Mouse (Mus musculus) activated CD4-positive, CD25-positive, alpha-beta regulatory T cell, adult 4 months (primary cell): ENCODE data around the gene Med10. TPM values are rescaled to one million over a fixed set of nuclear protein-coding genes. Genes with fewer than 3 reads are reported as not detected.

Source experiments
- ATAC-seq: one replicate; pipeline ENCODE4 v1.8.0; 2017
- polyA plus RNA-seq, 2 experiments: library from polyadenylated mRNA; unstranded; fragments of 100-300 nt; shearing (Covaris generic); gene quantifications; one replicate each; pipeline ENCODE4 v1.2.1; 2017

Gene Med10
- polyA plus RNA-seq, 2 experiments from 2014 or later = 186 to 216 TPM

GRCm38 (mm10) chr13:69832578-69832977 is 30.4 kb downstream of the Med10 start:
- ATAC-seq = no peak

- ATAC-seq = no peak
Measured at GRCm38 (mm10) chr13:69833416-69833815, 31.2 kb downstream of the Med10 start.

- no peak for ATAC-seq
Measured at GRCm38 (mm10) chr13:69845592-69845991, 43.4 kb downstream of the Med10 start.

GRCm38 (mm10) chr13:69849579-69849978 is 47.4 kb downstream of the Med10 start:
- ATAC-seq = no peak

GRCm38 (mm10) chr13:69852313-69852712 is 50.1 kb downstream of the Med10 start:
- no peak for ATAC-seq

GRCm38 (mm10) chr13:69853425-69854043 is 51.3 kb downstream of the Med10 start:
- no peak for ATAC-seq

GRCm38 (mm10) chr13:69855941-69856340 is 53.7 kb downstream of the Med10 start:
- ATAC-seq = no peak

GRCm38 (mm10) chr13:69862276-69862675 is 60.1 kb downstream of the Med10 start:
- no peak for ATAC-seq

- no peak for ATAC-seq
Measured at GRCm38 (mm10) chr13:69864911-69865310, 62.7 kb downstream of the Med10 start.

Other genes with a start within 250 kb of the Med10 start
- gene Srd5a1, start 191.0 kb upstream of the Med10 start, polyA plus RNA-seq = under 1 TPM; 0.29 to 0.61 TPM
- gene Ube2ql1, start 62.5 kb upstream of the Med10 start, polyA plus RNA-seq = not detected